Mouse (Mus musculus): ENCODE measurements at regions not wholly inside any gene's neighbourhood (a gene's known extent, or its start where the extent isn't known, plus 50 kb on each side); places are given as distances from the start of the nearest gene placed in this dataset.

GRCm38 (mm10) chr6:55565260-55566209 is 113.8 kb downstream of the Adcyap1r1 start:
- peak in 1 of 2 experiments; percentile 19 for DNase-seq (ENCODE audit: low spot score in 2 of 2)
- no peak for TF ChIP-seq CTCF (conservative IDR thresholded peaks at IDR 0.05)
- H3K4me3 ChIP-seq: no peak overlapping the region
- peak overlapping the region; percentile 8; the same call in 1 of the 2 replicates for H3K27ac ChIP-seq

- peak; percentile 55 for TF ChIP-seq CTCF (conservative IDR thresholded peaks at IDR 0.05)
- Histone ChIP-seq H3K4me3 (no peak overlapping the region), H3K27ac (no peak overlapping the region)
- no peak for DNase-seq (ENCODE audit: low spot score in 2 of 2)
These were observed 108.8 kb downstream of the Adcyap1r1 start for GRCm38 (mm10) chr6:55560606-55561005.

GRCm38 (mm10) chr6:55559797-55560196 is 108.0 kb downstream of the Adcyap1r1 start:
- no peak for DNase-seq (ENCODE audit: low spot score in 2 of 2)
- TF ChIP-seq CTCF (conservative IDR thresholded peaks at IDR 0.05): no peak
- no peak overlapping the region for H3K27ac ChIP-seq
- H3K4me3 ChIP-seq: no peak overlapping the region
